Mouse (Mus musculus): ENCODE results near the gene Zswim1. TPM values are rescaled to one million over a fixed set of nuclear protein-coding genes. Genes with fewer than 3 reads are reported as not detected.

Gene Zswim1
- total and polyA plus RNA-seq, 2 experiments = 0.55 to 4.4 TPM

GRCm38 (mm10) chr2:164777246-164778014 lies 45.1 kb upstream of the Zswim1 start:
- Histone ChIP-seq H3K27me3 (ENCODE audit: control insufficient read depth, insufficient read depth, low read length) (no peaks in the 10 kb centered on the region), H3K27ac (replicated peaks; ENCODE audit: insufficient read depth, low read depth, low read length) (no peak overlapping the region), H3K9ac (ENCODE audit: low read depth, low read length) (no peak overlapping the region), H3K4me3 (ENCODE audit: insufficient read depth, low read depth, low read length) (no peak overlapping the region), H3K36me3 (ENCODE audit: control insufficient read depth, insufficient read depth, low read length) (no peaks in the 10 kb centered on the region), H3K79me2 (ENCODE audit: control insufficient read depth, insufficient read depth, low read length) (no peaks in the 10 kb centered on the region), H3K4me1 (ENCODE audit: control insufficient read depth, insufficient read depth, low read length) (no peaks in the 10 kb centered on the region)
- no peak for DNase-seq (ENCODE audit: extremely low read depth, low read depth, low spot score)
- TF ChIP-seq CTCF (IDR thresholded peaks at IDR 0.05; ENCODE audit: low read depth, low read length) = no peak
- no peak for TF ChIP-seq POLR2A (IDR thresholded peaks at IDR 0.05; ENCODE audit: extremely low read depth, insufficient read depth, low read length)
- 81% methylated on average over 30 of the region's 30 CpGs for WGBS

- DNase-seq (ENCODE audit: extremely low read depth, low read depth, low spot score) = no peak
- H3K27me3 ChIP-seq (ENCODE audit: control insufficient read depth, insufficient read depth, low read length) = no peaks in the 10 kb centered on the region
- no peaks in the 10 kb centered on the region for H3K4me1 ChIP-seq (ENCODE audit: control insufficient read depth, insufficient read depth, low read length)
- WGBS = 83% methylated on average over 11 of the region's 11 CpGs
- H3K79me2 ChIP-seq (ENCODE audit: control insufficient read depth, insufficient read depth, low read length) = no peaks in the 10 kb centered on the region
- H3K36me3 ChIP-seq (ENCODE audit: control insufficient read depth, insufficient read depth, low read length) = no peaks in the 10 kb centered on the region
- no peak overlapping the region for H3K9ac ChIP-seq (ENCODE audit: low read depth, low read length)
- H3K27ac ChIP-seq (replicated peaks; ENCODE audit: insufficient read depth, low read depth, low read length) = no peak overlapping the region
- no peak overlapping the region for H3K4me3 ChIP-seq (ENCODE audit: insufficient read depth, low read depth, low read length)
- TF ChIP-seq CTCF (IDR thresholded peaks at IDR 0.05; ENCODE audit: low read depth, low read length) (no peak), POLR2A (IDR thresholded peaks at IDR 0.05; ENCODE audit: extremely low read depth, insufficient read depth, low read length) (no peak)
Observed at GRCm38 (mm10) chr2:164778015-164778287, 44.5 kb upstream of the Zswim1 start.

- no peaks in the 10 kb centered on the region for H3K36me3 ChIP-seq (ENCODE audit: control insufficient read depth, insufficient read depth, low read length)
- no peaks in the 10 kb centered on the region for H3K4me1 ChIP-seq (ENCODE audit: control insufficient read depth, insufficient read depth, low read length)
- no peak overlapping the region for H3K4me3 ChIP-seq (ENCODE audit: insufficient read depth, low read depth, low read length)
- DNase-seq (ENCODE audit: extremely low read depth, low read depth, low spot score) = no peak
- 75% methylated on average over 7 of the region's 7 CpGs for WGBS
- no peaks in the 10 kb centered on the region for H3K27me3 ChIP-seq (ENCODE audit: control insufficient read depth, insufficient read depth, low read length)
- H3K9ac ChIP-seq (ENCODE audit: low read depth, low read length) = no peak overlapping the region
- TF ChIP-seq POLR2A (IDR thresholded peaks at IDR 0.05; ENCODE audit: extremely low read depth, insufficient read depth, low read length) = no peak
- no peak for TF ChIP-seq CTCF (IDR thresholded peaks at IDR 0.05; ENCODE audit: low read depth, low read length)
- H3K79me2 ChIP-seq (ENCODE audit: control insufficient read depth, insufficient read depth, low read length) = no peaks in the 10 kb centered on the region
- no peak overlapping the region for H3K27ac ChIP-seq (replicated peaks; ENCODE audit: insufficient read depth, low read depth, low read length)
Observed at GRCm38 (mm10) chr2:164778809-164779208, 43.7 kb upstream of the Zswim1 start.

GRCm38 (mm10) chr2:164779481-164780086 lies 42.9 kb upstream of the Zswim1 start, which contains the start of gene Tnnc2:
Gene Tnnc2, minus strand, starts transcription at chr2:164779967.
- no peaks in the 10 kb centered on the region for H3K4me1 ChIP-seq (ENCODE audit: control insufficient read depth, insufficient read depth, low read length)
- TF ChIP-seq POLR2A (IDR thresholded peaks at IDR 0.05; ENCODE audit: extremely low read depth, insufficient read depth, low read length) = no peak
- TF ChIP-seq CTCF (IDR thresholded peaks at IDR 0.05; ENCODE audit: low read depth, low read length) = no peak
- H3K4me3 ChIP-seq (ENCODE audit: insufficient read depth, low read depth, low read length) = no peak within 1 kb of the TSS
- H3K79me2 ChIP-seq (ENCODE audit: control insufficient read depth, insufficient read depth, low read length) = no peaks in the 10 kb centered on the region
- H3K27ac ChIP-seq (replicated peaks; ENCODE audit: insufficient read depth, low read depth, low read length) = no peak within 1 kb of the TSS
- H3K36me3 ChIP-seq (ENCODE audit: control insufficient read depth, insufficient read depth, low read length) = no peaks in the 10 kb centered on the region
- H3K9ac ChIP-seq (ENCODE audit: low read depth, low read length) = no peak within 1 kb of the TSS
- WGBS = 79% methylated on average over 8 of the region's 8 CpGs
- H3K27me3 ChIP-seq (ENCODE audit: control insufficient read depth, insufficient read depth, low read length) = no peaks in the 10 kb centered on the region
- DNase-seq (ENCODE audit: extremely low read depth, low read depth, low spot score) = no peak

GRCm38 (mm10) chr2:164781876-164782275 lies 40.6 kb upstream of the Zswim1 start:
- TF ChIP-seq POLR2A (IDR thresholded peaks at IDR 0.05; ENCODE audit: extremely low read depth, insufficient read depth, low read length) (no peak), CTCF (IDR thresholded peaks at IDR 0.05; ENCODE audit: low read depth, low read length) (no peak)
- 75% methylated on average over 4 of the region's 4 CpGs for WGBS
- Histone ChIP-seq H3K27me3 (ENCODE audit: control insufficient read depth, insufficient read depth, low read length) (no peaks in the 10 kb centered on the region), H3K36me3 (ENCODE audit: control insufficient read depth, insufficient read depth, low read length) (no peaks in the 10 kb centered on the region), H3K4me3 (ENCODE audit: insufficient read depth, low read depth, low read length) (no peak overlapping the region), H3K27ac (replicated peaks; ENCODE audit: insufficient read depth, low read depth, low read length) (no peak overlapping the region), H3K4me1 (ENCODE audit: control insufficient read depth, insufficient read depth, low read length) (peaks cover 8% of the 10 kb centered on the region), H3K79me2 (ENCODE audit: control insufficient read depth, insufficient read depth, low read length) (no peaks in the 10 kb centered on the region), H3K9ac (ENCODE audit: low read depth, low read length) (no peak overlapping the region)
- DNase-seq (ENCODE audit: extremely low read depth, low read depth, low spot score) = no peak

All from liver, adult 2 months (tissue).